Mouse (Mus musculus): ENCODE measurements around the gene Fam187b. TPM values are rescaled to one million over a fixed set of nuclear protein-coding genes. Genes with fewer than 3 reads are reported as not detected.
"Not testable (repeated sequence)": the region's sequence is repeated elsewhere in the genome, so short reads cannot be mapped to it uniquely, and the experiment has no call there.

Gene Fam187b
- total RNA-seq (2014; fragmentation: Nextera tagmentation) = not detected in 2 replicates
- not detected in 2 replicates for total RNA-seq (2017)

DNA sequence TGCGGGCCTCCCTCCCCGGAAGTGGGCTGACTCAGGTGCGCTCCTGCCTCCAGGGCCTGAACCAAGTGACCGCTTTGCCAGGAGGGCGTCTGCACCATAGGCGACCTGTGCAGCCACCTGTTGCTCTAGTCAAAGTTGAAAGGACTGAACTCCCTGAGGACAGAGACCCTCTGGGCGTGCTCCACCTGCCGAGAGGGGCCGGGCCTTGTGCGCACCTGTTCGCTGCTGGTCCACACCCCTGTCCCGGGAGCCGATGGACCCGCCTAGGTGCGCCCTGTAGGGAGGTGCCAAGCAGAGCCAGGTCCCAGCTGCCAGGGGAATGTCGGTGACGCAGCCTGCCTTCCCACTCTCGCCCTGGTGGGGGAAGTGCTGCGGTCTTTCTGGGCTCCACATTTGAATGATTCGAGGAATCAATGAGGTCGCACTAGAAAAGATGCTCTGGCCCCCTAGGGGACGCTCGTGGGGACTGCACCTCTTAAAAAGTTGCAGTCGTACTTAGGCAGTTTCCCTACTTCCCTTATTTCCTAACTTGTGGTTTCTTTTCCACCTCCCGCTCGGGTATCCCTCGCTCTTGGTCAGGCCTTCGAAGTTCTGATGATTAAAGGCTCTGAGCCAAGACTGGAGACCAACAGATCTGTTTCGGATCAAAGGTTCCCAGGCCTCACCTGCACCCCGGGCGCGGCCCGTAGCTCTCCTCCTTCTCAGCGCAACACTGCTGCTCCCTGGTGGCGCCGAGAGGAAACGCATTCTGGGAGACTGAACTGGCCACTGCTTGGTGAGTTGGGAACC lies at the start of gene Fam187b:
Fam187b (plus strand) TSS at position 290 of the 789 bp plus-strand sequence.
- peak; percentile 93 for ATAC-seq (replicated peaks; ENCODE audit: low FRiP score, low TSS enrichment, poor library complexity, severe bottlenecking)

DNA sequence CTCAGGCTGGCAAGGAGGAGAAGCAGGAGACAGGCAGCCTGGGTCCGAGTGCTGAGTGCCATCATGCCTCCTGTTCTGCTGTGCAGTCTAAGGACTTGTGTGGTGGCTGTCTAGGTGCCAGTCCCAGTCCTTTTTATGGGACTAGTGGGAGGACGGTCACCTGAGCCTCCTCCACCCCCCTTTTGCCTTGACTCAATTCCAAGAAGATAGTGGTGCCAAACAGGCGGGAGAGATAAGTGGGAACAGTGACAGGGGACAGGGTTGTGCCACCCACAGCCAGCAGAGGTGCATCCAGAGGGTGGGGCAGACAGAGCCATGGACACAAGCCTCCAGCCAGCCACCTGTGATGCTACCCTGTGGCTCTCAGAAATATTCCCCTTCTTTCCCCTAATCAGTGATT lies 49.5 kb upstream of the Fam187b start:
- ATAC-seq (replicated peaks; ENCODE audit: low FRiP score, low TSS enrichment, poor library complexity, severe bottlenecking) = no peak

GRCm38 (mm10) chr7:30924581-30924980 lies 49.0 kb upstream of the Fam187b start, which contains the start of gene Hamp2:
TSS of gene Hamp2 (minus strand) at chr7:30924681.
- ATAC-seq (replicated peaks; ENCODE audit: low FRiP score, low TSS enrichment, poor library complexity, severe bottlenecking) = not testable (repeated sequence)

GRCm38 (mm10) chr7:30935422-30936099 lies 38.0 kb upstream of the Fam187b start:
- not testable (repeated sequence) for ATAC-seq (replicated peaks; ENCODE audit: low FRiP score, low TSS enrichment, poor library complexity, severe bottlenecking)

DNA sequence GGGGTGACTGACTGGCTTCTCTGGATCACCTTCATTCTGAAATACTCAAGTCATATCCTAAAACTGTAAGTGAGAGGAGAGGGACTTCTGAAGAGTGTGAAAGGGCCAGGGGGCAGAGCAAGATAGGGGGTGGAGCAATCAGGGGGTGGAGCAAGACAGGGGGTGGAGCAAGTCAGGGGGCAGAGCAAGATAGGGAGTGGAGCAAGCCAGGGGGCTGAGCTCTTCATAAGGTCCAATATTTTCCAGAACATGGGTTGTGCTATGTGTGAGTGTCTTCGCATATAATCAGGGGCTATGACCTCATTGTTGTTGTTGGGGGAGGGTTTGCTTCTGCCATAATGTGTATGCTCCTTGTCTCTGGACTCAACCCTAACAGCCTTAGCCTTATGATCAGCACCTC lies 33.5 kb upstream of the Fam187b start:
- ATAC-seq (replicated peaks; ENCODE audit: low FRiP score, low TSS enrichment, poor library complexity, severe bottlenecking) = not testable (repeated sequence)

- ATAC-seq (replicated peaks; ENCODE audit: low FRiP score, low TSS enrichment, poor library complexity, severe bottlenecking) = not testable (repeated sequence)
Measured at GRCm38 (mm10) chr7:30942365-30942764, 31.2 kb upstream of the Fam187b start.

DNA sequence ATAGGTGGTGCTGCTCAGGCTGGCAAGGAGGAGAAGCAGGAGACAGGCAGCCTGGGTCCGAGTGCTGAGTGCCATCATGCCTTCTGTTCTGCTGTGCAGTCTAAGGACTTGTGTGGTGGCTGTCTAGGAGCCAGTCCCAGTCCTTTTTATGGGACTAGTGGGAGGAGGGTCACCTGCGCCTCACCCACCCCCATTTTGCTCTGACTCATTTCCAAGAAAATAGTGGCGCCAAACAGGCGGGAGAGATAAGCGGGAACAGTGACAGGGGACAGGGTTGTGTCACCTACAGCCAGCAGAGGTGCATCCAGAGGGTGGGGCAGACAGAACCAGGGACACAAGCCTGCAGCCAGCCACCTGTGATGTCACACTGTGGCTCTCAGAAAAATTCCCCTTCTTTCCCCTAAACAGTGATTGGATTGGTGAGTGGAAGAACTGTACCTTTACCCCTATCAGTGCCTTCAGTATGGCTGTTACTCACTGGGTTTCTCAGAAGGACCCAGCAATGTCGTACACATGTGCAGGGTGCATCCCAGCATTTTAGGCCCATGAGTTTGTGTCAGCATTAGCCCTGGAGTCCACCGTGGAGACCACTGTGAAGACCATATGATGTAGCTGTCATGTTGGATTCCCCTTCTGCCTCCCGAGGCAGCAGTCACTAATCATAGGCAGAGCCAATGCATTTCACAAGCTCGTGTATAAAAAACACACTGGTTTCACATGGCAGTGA lies 29.5 kb upstream of the Fam187b start, which contains the start of gene Hamp:
Hamp (minus strand) TSS at position 124 of the 727 bp plus-strand sequence.
- ATAC-seq (replicated peaks; ENCODE audit: low FRiP score, low TSS enrichment, poor library complexity, severe bottlenecking) = 0 out of 2 replicates have a peak, but pooled peaks have one; percentile 15

- ATAC-seq (replicated peaks; ENCODE audit: low FRiP score, low TSS enrichment, poor library complexity, severe bottlenecking) = not testable (repeated sequence)
Measured at GRCm38 (mm10) chr7:30944706-30945105, 28.9 kb upstream of the Fam187b start.

DNA sequence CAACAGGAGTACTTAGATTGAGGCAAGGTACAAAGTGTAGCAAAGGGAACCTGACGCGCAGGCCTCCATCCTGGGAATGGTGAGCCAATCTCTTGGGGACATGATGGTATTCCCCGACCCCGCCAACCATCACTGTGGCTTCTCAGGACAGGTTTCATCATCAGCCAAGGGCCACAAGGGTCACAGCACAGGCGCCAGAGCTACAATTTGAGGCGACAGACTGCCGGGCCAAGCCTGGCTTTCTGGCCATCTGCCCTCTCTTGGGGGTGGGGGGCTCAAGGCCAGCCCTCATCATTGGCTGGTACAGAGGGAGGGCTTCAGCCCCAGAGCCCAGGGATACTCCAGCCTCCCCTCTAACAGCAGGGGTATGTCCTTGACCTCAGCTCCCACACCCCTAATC lies 28.1 kb upstream of the Fam187b start:
- not testable (repeated sequence) for ATAC-seq (replicated peaks; ENCODE audit: low FRiP score, low TSS enrichment, poor library complexity, severe bottlenecking)

DNA sequence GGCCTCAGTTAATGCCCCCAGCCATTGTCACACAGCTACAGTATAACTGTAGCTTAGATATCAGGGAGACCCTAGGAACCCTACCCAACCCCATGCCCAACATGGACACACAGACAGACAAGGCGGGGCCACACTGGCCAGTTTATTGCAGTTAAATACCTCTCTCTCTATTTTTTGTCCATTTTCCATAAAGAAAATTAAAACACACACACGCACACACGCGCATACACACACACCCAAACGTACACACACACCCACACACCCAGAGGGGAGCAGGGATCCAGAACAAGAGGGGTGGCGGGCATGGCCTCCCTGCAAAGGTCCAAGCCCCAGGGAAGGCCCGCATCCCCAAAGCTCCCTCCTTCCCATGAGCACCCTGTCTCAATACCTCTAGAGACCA lies 27.7 kb upstream of the Fam187b start:
- ATAC-seq (replicated peaks; ENCODE audit: low FRiP score, low TSS enrichment, poor library complexity, severe bottlenecking) = no peak

DNA sequence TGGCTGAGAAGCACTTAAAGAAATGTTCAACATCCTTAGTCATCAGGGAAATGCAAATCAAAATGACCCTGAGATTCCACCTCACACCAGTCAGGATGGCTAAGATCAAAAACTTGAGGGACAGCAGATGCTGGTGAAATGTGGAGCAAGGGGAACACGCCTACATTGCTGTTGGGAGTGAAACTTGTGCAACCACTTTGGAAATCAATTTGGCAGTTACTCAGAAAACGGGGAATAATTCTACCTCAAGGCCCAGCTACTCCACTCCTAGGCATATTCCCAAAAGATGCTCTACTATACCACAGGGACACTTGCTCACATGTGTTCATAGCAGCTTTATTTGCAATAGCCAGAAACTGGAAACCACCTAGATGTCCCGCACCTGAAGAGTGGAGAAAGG lies 23.7 kb upstream of the Fam187b start:
- ATAC-seq (replicated peaks; ENCODE audit: low FRiP score, low TSS enrichment, poor library complexity, severe bottlenecking) = not testable (repeated sequence)

GRCm38 (mm10) chr7:30952441-30953265 lies 20.9 kb upstream of the Fam187b start:
- ATAC-seq (replicated peaks; ENCODE audit: low FRiP score, low TSS enrichment, poor library complexity, severe bottlenecking) = no peak

GRCm38 (mm10) chr7:30953459-30953858 lies 20.1 kb upstream of the Fam187b start:
- no peak for ATAC-seq (replicated peaks; ENCODE audit: low FRiP score, low TSS enrichment, poor library complexity, severe bottlenecking)

- no peak for ATAC-seq (replicated peaks; ENCODE audit: low FRiP score, low TSS enrichment, poor library complexity, severe bottlenecking)
Measured at GRCm38 (mm10) chr7:30954036-30954435, 19.6 kb upstream of the Fam187b start.

GRCm38 (mm10) chr7:30954971-30955520 lies 18.5 kb upstream of the Fam187b start:
- no peak for ATAC-seq (replicated peaks; ENCODE audit: low FRiP score, low TSS enrichment, poor library complexity, severe bottlenecking)

- peak; percentile 60 for ATAC-seq (replicated peaks; ENCODE audit: low FRiP score, low TSS enrichment, poor library complexity, severe bottlenecking)
Measured at GRCm38 (mm10) chr7:30955584-30956356, 17.8 kb upstream of the Fam187b start.

DNA sequence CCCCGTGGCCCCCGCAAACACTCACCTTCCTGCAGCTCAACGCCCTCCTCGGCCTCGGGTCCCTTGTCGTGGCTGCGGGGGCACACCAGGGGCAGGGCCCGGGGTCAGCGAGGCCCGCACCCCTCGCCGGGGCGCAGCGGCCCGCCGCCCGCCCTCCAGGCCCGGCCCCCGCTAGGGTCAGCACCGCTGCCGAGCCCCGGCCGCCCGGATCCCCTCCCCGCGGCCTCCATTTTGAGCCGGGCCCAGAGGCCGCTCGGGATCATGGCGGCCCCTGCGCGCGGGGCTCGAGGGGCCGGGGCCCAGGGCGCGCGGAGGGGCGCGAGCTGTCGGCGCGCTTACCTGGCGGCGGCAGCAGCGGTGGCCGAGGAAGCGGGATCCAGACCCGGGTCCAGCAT lies 17.2 kb upstream of the Fam187b start:
- ATAC-seq (replicated peaks; ENCODE audit: low FRiP score, low TSS enrichment, poor library complexity, severe bottlenecking) = no peak

DNA sequence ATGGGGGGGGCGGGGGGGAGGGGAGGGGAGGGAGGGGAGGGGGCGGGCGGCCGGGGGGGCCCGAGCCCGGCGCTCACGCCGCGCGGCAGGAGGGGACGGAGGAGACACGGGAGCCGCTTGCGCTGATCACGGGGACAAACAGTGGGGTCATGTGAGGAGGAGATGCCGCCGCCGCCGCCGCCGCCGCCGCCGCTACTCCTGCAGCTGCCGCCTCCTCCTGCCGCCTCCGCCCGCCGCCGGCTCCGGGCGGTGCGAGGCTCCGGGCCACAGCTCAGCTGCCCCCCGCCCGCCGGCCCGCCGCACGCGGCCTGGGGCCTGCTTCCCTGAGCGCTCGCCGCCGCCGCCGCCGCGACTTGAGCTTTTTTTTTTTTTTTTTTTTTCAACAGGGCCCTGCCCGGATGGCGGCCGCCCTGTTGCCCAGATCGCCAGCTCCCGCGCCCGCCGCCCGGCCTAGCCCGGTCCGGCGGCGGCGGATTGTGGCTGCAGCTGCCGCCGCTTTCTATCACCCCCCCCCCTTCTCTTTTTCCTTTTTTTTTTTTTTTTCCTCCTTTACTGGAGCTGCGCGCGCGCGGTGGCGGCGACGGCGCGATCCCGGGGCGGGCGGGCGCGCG lies 16.7 kb upstream of the Fam187b start, which contains the start of gene Usf2:
Usf2 (minus strand) TSS at position 48 of the 611 bp plus-strand sequence.
- ATAC-seq (replicated peaks; ENCODE audit: low FRiP score, low TSS enrichment, poor library complexity, severe bottlenecking) = peak; percentile 66
